Mouse (Mus musculus) skeletal muscle tissue, adult 2 months (tissue): ENCODE measurements at regions not wholly inside any gene's neighbourhood (a gene's known extent, or its start where the extent isn't known, plus 50 kb on each side); places are given as distances from the start of the nearest gene placed in this dataset.
A peak's percentile ranks its signal among the peaks of the same experiment; 100 is the strongest.

ENCODE experiments used
- DNase-seq: peaks from one replicate; pipeline ENCODE4 v3.0.0-alpha.2; 2012; ENCODE audit warnings: low read depth, low spot score

GRCm38 (mm10) chr3:147442925-147443690 is 590.9 kb downstream of the Ttll7 start:
- no peak for DNase-seq

DNA sequence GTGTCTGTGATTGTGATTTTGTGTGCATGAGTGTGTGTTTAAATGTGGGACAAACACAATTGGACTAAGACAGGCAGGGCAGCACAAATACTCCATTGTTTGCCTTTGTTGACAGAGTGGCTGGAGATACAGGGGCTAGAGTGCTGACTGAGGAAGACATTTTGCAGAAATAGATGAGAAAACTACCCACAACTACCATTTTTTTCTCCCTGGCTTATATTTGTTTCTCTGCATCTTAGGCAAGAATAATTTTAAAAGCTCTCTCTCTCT is 591.5 kb downstream of the Ttll7 start:
- DNase-seq: no peak

DNA sequence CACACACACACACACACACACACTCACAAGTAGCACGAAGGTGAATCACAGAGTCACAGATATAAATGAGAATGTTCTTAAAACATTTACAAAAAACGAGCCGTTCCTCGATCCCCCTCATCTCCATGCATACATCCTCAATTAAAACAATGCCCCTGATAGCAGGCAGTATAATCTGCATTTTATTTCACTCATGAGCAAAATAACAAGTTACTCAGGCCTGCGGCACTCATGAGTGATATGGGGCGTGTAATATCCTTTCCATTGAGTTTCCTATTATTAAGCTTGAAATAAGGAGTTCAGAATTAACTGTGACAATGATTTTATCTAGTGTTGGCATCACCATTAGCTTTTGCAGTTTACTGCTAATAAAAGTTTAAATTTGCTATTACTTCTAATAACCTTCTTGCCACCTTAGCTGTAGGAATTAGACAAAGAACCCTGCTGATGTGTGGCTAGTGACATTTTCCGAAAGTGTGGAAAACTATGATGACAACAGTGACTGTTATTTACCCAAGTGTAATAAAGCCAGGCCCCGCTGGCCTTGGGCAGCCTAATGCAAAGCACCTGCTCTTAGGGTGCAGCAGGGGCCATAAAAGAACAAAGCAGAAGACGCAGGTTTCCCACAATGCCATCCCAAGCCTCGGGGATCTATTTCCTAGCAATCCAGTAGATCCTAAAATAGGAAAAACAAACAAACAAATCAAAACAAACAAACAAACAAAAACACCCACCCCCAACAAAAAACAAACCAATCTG is 592.0 kb downstream of the Ttll7 start:
- no peak for DNase-seq

GRCm38 (mm10) chr3:147445066-147445844 is 593.1 kb downstream of the Ttll7 start:
- DNase-seq: no peak

GRCm38 (mm10) chr3:147445884-147446283 is 593.7 kb downstream of the Ttll7 start:
- peak; percentile 54 for DNase-seq

- DNase-seq: no peak
These were observed 600.0 kb downstream of the Ttll7 start for GRCm38 (mm10) chr3:147452176-147452575.

DNA sequence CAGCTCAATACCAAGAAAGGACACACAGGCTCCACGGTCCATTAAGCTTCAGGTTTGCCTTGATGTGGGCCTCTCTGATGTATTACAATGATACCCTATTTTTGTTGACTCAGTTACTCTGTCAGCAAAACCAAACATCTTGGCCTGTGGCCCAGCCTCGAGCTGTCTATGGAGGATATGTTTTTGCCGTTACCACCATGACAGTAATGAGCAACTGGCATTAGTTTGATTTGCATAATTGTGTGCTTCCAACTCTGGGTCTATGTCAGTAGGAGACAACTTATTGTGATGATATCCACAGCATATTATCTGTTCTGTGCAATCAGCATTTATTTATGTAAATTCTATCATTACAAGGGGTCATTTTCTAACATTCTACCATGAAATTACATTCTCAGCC is 603.2 kb downstream of the Ttll7 start:
- no peak for DNase-seq

DNA sequence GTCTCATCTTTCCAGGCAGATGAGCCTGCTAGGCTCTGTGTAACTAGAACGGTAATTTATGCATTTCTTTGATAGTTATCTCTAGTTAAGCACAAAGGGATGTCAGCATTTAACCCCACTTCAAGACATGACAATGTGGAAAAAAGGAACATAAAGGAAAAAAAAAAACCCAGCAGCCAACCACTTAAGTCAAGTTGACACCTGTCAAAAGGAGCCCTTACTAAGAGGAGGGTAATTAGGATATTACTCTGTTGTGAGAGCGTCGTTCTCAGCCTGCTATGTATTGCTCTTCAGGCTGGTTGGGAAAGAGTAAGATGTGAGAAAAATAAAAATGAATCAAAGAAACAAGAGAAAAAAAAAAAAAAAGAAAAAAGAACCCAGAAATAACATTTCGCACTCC is 604.1 kb downstream of the Ttll7 start:
- no peak for DNase-seq

- DNase-seq: no peak
These were observed 605.9 kb downstream of the Ttll7 start for GRCm38 (mm10) chr3:147458115-147458514.

- DNase-seq: no peak
These were observed 627.7 kb downstream of the Ttll7 start for GRCm38 (mm10) chr3:147479890-147480289.
